8 mouse cellular contexts compared by ENCODE assay signal in the genomic region with DNA sequence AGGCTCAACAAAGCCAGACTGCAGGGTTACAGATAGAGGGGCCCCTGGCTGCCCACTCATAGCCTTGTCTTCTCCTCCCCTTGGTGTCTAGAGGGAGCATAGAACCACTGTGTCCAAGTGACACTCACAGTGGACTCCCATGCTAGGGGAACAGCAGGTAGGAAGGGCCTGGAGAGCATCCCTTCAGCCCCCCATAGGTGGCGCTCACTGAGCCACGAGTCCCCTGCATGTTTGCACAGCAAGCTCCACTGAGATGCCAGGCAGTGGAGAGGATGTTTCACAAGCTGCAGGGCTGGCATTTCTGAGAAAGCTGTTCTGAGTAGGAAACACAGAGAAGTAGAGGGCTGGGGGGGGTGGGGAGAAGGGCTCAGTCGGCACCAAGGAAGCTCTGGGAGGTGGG. TPM values are rescaled to one million over a fixed set of nuclear protein-coding genes. Genes with fewer than 3 reads are reported as not detected.
A peak's percentile ranks its signal among the peaks of the same experiment; 100 is the strongest.
DNase-seq lines count a peak whose midpoint lies in the region; ATAC-seq and TF ChIP-seq lines count a peak whose summit lies in the region.

No protein-coding gene starts in this region.

- no peak overlapping the region for H3K4me2 ChIP-seq in forebrain, postnatal 0 days (ENCODE audit: low read depth)
- H3K4me2 ChIP-seq in forebrain, embryonic 16.5 days (ENCODE audit: low read length) = no peak overlapping the region
- no peak overlapping the region for H3K4me2 ChIP-seq in neural tube, embryonic 11.5 days (ENCODE audit: low read depth)

- H3K27me3 ChIP-seq in forebrain, postnatal 0 days (ENCODE audit: insufficient read depth, low read length) = no peaks in the 10 kb centered on the region
- H3K27me3 ChIP-seq in forebrain, embryonic 16.5 days (replicated peaks; ENCODE audit: control insufficient read depth, insufficient read depth, low read length) = no peaks in the 10 kb centered on the region
- H3K27me3 ChIP-seq in liver, adult 2 months (ENCODE audit: control insufficient read depth, insufficient read depth, low read length) = no peaks in the 10 kb centered on the region
- H3K27me3 ChIP-seq in neural tube, embryonic 11.5 days (ENCODE audit: control insufficient read depth, insufficient read depth, low read length) = no peaks in the 10 kb centered on the region

- no peaks in the 10 kb centered on the region for H3K9me3 ChIP-seq in forebrain, postnatal 0 days (ENCODE audit: low read length)
- H3K9me3 ChIP-seq in forebrain, embryonic 16.5 days (ENCODE audit: control insufficient read depth, low read length) = no peaks in the 10 kb centered on the region
- H3K9me3 ChIP-seq in neural tube, embryonic 11.5 days (ENCODE audit: control insufficient read depth, low read length) = no peaks in the 10 kb centered on the region

- H3K27ac ChIP-seq in forebrain, postnatal 0 days (ENCODE audit: low read depth, low read length) = no peak overlapping the region
- H3K27ac ChIP-seq in forebrain, embryonic 16.5 days (ENCODE audit: low read length) = no peak overlapping the region
- H3K27ac ChIP-seq in liver, adult 2 months (replicated peaks; ENCODE audit: insufficient read depth, low read depth, low read length) = no peak overlapping the region
- no peak overlapping the region for H3K27ac ChIP-seq in neural tube, embryonic 11.5 days (ENCODE audit: low read depth, low read length)

- peak; percentile 63 for TF ChIP-seq CTCF in forebrain, postnatal 0 days (IDR thresholded peaks at IDR 0.05; ENCODE audit: low read depth)
- TF ChIP-seq CTCF in liver, adult 2 months (IDR thresholded peaks at IDR 0.05; ENCODE audit: low read depth, low read length) = peak; percentile 81

- peak; percentile 80 for ATAC-seq in forebrain, postnatal 0 days
- ATAC-seq in forebrain, embryonic 16.5 days = no peak
- ATAC-seq in neural tube, embryonic 11.5 days (ENCODE audit: insufficient read depth, low FRiP score, low TSS enrichment) = no peak; the same call in 1 of the 2 replicates

- WGBS in forebrain, postnatal 0 days = 21% methylated on average over 3 of the region's 3 CpGs
- 18% methylated on average over 3 of the region's 3 CpGs for WGBS in forebrain, embryonic 16.5 days
- WGBS in liver, adult 2 months = 38% methylated on average over 3 of the region's 3 CpGs
- WGBS in neural tube, embryonic 11.5 days = 29% methylated on average over 3 of the region's 3 CpGs

- no peaks in the 10 kb centered on the region for H3K36me3 ChIP-seq in forebrain, postnatal 0 days (ENCODE audit: insufficient read depth)
- H3K36me3 ChIP-seq in forebrain, embryonic 16.5 days (ENCODE audit: control insufficient read depth, insufficient read depth) = no peaks in the 10 kb centered on the region
- H3K36me3 ChIP-seq in liver, adult 2 months (ENCODE audit: control insufficient read depth, insufficient read depth, low read length) = no peaks in the 10 kb centered on the region
- H3K36me3 ChIP-seq in neural tube, embryonic 11.5 days (ENCODE audit: control insufficient read depth, insufficient read depth, low read length) = no peaks in the 10 kb centered on the region

- H3K4me3 ChIP-seq in forebrain, postnatal 0 days (ENCODE audit: low read depth, low read length) = no peak overlapping the region
- H3K4me3 ChIP-seq in forebrain, embryonic 16.5 days (replicated peaks; ENCODE audit: low read length) = no peak overlapping the region
- H3K4me3 ChIP-seq in liver, adult 2 months (ENCODE audit: insufficient read depth, low read depth, low read length) = no peak overlapping the region
- H3K4me3 ChIP-seq in neural tube, embryonic 11.5 days (ENCODE audit: low read depth, low read length) = no peak overlapping the region

- H3K9ac ChIP-seq in forebrain, postnatal 0 days = no peak overlapping the region
- no peak overlapping the region for H3K9ac ChIP-seq in forebrain, embryonic 16.5 days (replicated peaks; ENCODE audit: low read depth, low read length)
- H3K9ac ChIP-seq in liver, adult 2 months (ENCODE audit: low read depth, low read length) = no peak overlapping the region
- no peak overlapping the region for H3K9ac ChIP-seq in neural tube, embryonic 11.5 days (ENCODE audit: low read length)

- TF ChIP-seq POLR2A in liver, adult 2 months (IDR thresholded peaks at IDR 0.05; ENCODE audit: extremely low read depth, insufficient read depth, low read length) = no peak

- H3K79me2 ChIP-seq in liver, adult 2 months (ENCODE audit: control insufficient read depth, insufficient read depth, low read length) = no peaks in the 10 kb centered on the region

- no peaks in the 10 kb centered on the region for H3K4me1 ChIP-seq in forebrain, postnatal 0 days (ENCODE audit: insufficient read depth)
- no peaks in the 10 kb centered on the region for H3K4me1 ChIP-seq in forebrain, embryonic 16.5 days (replicated peaks; ENCODE audit: control insufficient read depth, insufficient read depth, low read length)
- H3K4me1 ChIP-seq in liver, adult 2 months (ENCODE audit: control insufficient read depth, insufficient read depth, low read length) = no peaks in the 10 kb centered on the region; the same call in 1 of the 2 replicates
- H3K4me1 ChIP-seq in neural tube, embryonic 11.5 days (ENCODE audit: control insufficient read depth, insufficient read depth, low read length) = no peaks in the 10 kb centered on the region

- DNase-seq in forebrain, postnatal 0 days = peak; percentile 21
- DNase-seq in adrenal gland, adult 2 months = peak; percentile 74
- peak; percentile 28 to 66 for DNase-seq in frontal cortex, postnatal 36 days (ENCODE audit: low spot score in 2 of 2)
- peak; percentile 66 for DNase-seq in kidney, adult 18-20 months
- peak; percentile 25 for DNase-seq in liver, adult 2 months (ENCODE audit: extremely low read depth, low read depth, low spot score)
- peak; percentile 64 for DNase-seq in neural tube, embryonic 11.5 days (ENCODE audit: low spot score)
- peak; percentile 81 for DNase-seq in testis, postnatal 10 days (ENCODE audit: low spot score)

RNA-seq across cellular contexts. Expression of gene Ap1m1, which starts 32.5 kb away (rescaled TPM):
- total RNA-seq in forebrain, postnatal 0 days (2014; rRNA removed) = 74.8 and 76.2 TPM in 2 replicates
- 225 and 243 TPM in 2 replicates for polyA plus RNA-seq in forebrain, postnatal 0 days (2015; fragmentation: Nextera tagmentation; extraction: Ambion mirVana)
- polyA plus RNA-seq in forebrain, embryonic 16.5 days (2015; fragmentation: Nextera tagmentation; extraction: Ambion mirVana) = 252 and 284 TPM in 2 replicates
- 10 to 100 TPM; 66.3 to 67.8 TPM for total RNA-seq in adrenal gland, adult 2 months (2021)
- polyA plus RNA-seq in adrenal gland, adult 2 months (2012; rRNA removed) = 62.1 and 75.1 TPM in 2 replicates
- total RNA-seq in liver, adult 2 months (2014; rRNA removed) = 7.9 and 14.9 TPM in 2 replicates
- polyA plus RNA-seq in liver, adult 2 months (2012; rRNA removed) = 38.9 and 39.4 TPM in 2 replicates
- polyA plus RNA-seq in neural tube, embryonic 11.5 days (2014; fragmentation: Nextera tagmentation; extraction: Ambion mirVana) = 178 and 184 TPM in 2 replicates

RNA-seq across cellular contexts. Expression of gene Gm10282, which starts 32.7 kb away (rescaled TPM):
- 4.5 and 4.7 TPM in 2 replicates for total RNA-seq in forebrain, postnatal 0 days (2014; rRNA removed)
- 14.9 and 15.4 TPM in 2 replicates for polyA plus RNA-seq in forebrain, postnatal 0 days (2015; fragmentation: Nextera tagmentation; extraction: Ambion mirVana)
- polyA plus RNA-seq in forebrain, embryonic 16.5 days (2015; fragmentation: Nextera tagmentation; extraction: Ambion mirVana) = 16.5 and 25.7 TPM in 2 replicates
- total RNA-seq in adrenal gland, adult 2 months (2021) = 10 to 100 TPM in 1 of 2 experiments, 1 to 10 TPM in 1; 6.4 to 17.1 TPM
- polyA plus RNA-seq in adrenal gland, adult 2 months (2012; rRNA removed) = 0.10 and 0.33 TPM in 2 replicates
- 0.54 and 1.0 TPM in 2 replicates for total RNA-seq in liver, adult 2 months (2014; rRNA removed)
- polyA plus RNA-seq in liver, adult 2 months (2012; rRNA removed) = 0.37 and 0.42 TPM in 2 replicates
- polyA plus RNA-seq in neural tube, embryonic 11.5 days (2014; fragmentation: Nextera tagmentation; extraction: Ambion mirVana) = 35.7 and 38.2 TPM in 2 replicates

RNA-seq across cellular contexts. Expression of gene Klf2, which starts 46.5 kb away (rescaled TPM):
- total RNA-seq in forebrain, postnatal 0 days (2014; rRNA removed) = 3.8 and 4.0 TPM in 2 replicates
- 9.5 and 10.1 TPM in 2 replicates for polyA plus RNA-seq in forebrain, postnatal 0 days (2015; fragmentation: Nextera tagmentation; extraction: Ambion mirVana)
- 3.2 and 3.8 TPM in 2 replicates for polyA plus RNA-seq in forebrain, embryonic 16.5 days (2015; fragmentation: Nextera tagmentation; extraction: Ambion mirVana)
- total RNA-seq in adrenal gland, adult 2 months (2021) = 10 to 100 TPM; 34.4 to 53.0 TPM
- 94.5 and 128 TPM in 2 replicates for polyA plus RNA-seq in adrenal gland, adult 2 months (2012; rRNA removed)
- total RNA-seq in liver, adult 2 months (2014; rRNA removed) = 2.7 and 2.8 TPM in 2 replicates
- 4.4 and 6.0 TPM in 2 replicates for polyA plus RNA-seq in liver, adult 2 months (2012; rRNA removed)
- polyA plus RNA-seq in neural tube, embryonic 11.5 days (2014; fragmentation: Nextera tagmentation; extraction: Ambion mirVana) = 6.0 and 6.2 TPM in 2 replicates

RNA-seq across cellular contexts. Expression of gene Fam32a, which starts 52.8 kb away (rescaled TPM):
- total RNA-seq in forebrain, postnatal 0 days (2014; rRNA removed) = 132 and 147 TPM in 2 replicates
- 107 and 108 TPM in 2 replicates for polyA plus RNA-seq in forebrain, postnatal 0 days (2015; fragmentation: Nextera tagmentation; extraction: Ambion mirVana)
- polyA plus RNA-seq in forebrain, embryonic 16.5 days (2015; fragmentation: Nextera tagmentation; extraction: Ambion mirVana) = 124 and 129 TPM in 2 replicates
- 10 to 100 TPM; 58.6 to 63.8 TPM for total RNA-seq in adrenal gland, adult 2 months (2021)
- 21.0 and 23.3 TPM in 2 replicates for polyA plus RNA-seq in adrenal gland, adult 2 months (2012; rRNA removed)
- total RNA-seq in liver, adult 2 months (2014; rRNA removed) = 28.6 and 29.5 TPM in 2 replicates
- 18.8 and 28.4 TPM in 2 replicates for polyA plus RNA-seq in liver, adult 2 months (2012; rRNA removed)
- polyA plus RNA-seq in neural tube, embryonic 11.5 days (2014; fragmentation: Nextera tagmentation; extraction: Ambion mirVana) = 80.1 and 80.6 TPM in 2 replicates

RNA-seq across cellular contexts. Expression of gene Gm11034, which starts 58.9 kb away (rescaled TPM):
- total RNA-seq in forebrain, postnatal 0 days (2014; rRNA removed) = not detected in 2 replicates
- polyA plus RNA-seq in forebrain, postnatal 0 days (2015; fragmentation: Nextera tagmentation; extraction: Ambion mirVana) = not detected in 2 replicates
- polyA plus RNA-seq in forebrain, embryonic 16.5 days (2015; fragmentation: Nextera tagmentation; extraction: Ambion mirVana) = not detected in 2 replicates
- total RNA-seq in adrenal gland, adult 2 months (2021) = not detected
- not detected in 2 replicates for polyA plus RNA-seq in adrenal gland, adult 2 months (2012; rRNA removed)
- total RNA-seq in liver, adult 2 months (2014; rRNA removed) = not detected in 2 replicates
- polyA plus RNA-seq in liver, adult 2 months (2012; rRNA removed) = not detected in 2 replicates
- not detected in 2 replicates for polyA plus RNA-seq in neural tube, embryonic 11.5 days (2014; fragmentation: Nextera tagmentation; extraction: Ambion mirVana)

Comparison
In these comparisons a context has a peak if more than half of its experiments do, and no peak if none do; other contexts are left out.
1. DNase-seq: peak in every context shown above with its lines; median percentile 81 in testis, postnatal 10 days; 74 in adrenal gland, adult 2 months; 66 in kidney, adult 18-20 months; 64 in neural tube, embryonic 11.5 days; 47 in frontal cortex, postnatal 36 days; 25 in liver, adult 2 months; 21 in forebrain, postnatal 0 days.
2. RNA of gene Gm10282, which starts 32.7 kb away (polyA plus RNA-seq): 35.7 to 38.2 TPM in neural tube, embryonic 11.5 days, 16.5 to 25.7 TPM in forebrain, embryonic 16.5 days and 14.9 to 15.4 TPM in forebrain, postnatal 0 days; 0.37 to 0.42 TPM in liver, adult 2 months and 0.10 to 0.33 TPM in adrenal gland, adult 2 months; every median in the first group is over 10 times any median in the second.